Mouse (Mus musculus): ENCODE results near the gene Ctdnep1. TPM values are rescaled to one million over a fixed set of nuclear protein-coding genes. Genes with fewer than 3 reads are reported as not detected.

Ctdnep1 gene
- polyA plus RNA-seq, 1 experiment = not detected

DNA sequence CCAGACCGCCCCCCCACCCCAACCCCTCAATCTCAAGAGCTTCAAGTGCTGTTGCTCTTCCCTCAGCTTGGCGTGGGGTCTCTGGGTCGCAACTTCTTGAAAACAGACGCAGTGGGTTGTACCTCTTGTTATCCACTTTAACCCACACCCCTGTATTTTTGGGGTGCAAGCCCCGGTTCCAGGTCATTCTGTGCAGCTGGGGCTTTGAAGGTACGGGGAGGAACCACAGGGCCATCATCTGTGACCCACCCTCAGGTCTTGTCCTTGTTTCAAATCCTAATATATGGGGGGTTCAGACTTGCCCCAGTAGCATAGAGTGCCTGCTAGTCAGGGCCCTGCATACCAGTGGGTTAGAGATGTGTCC, 43.2 kb downstream of the Ctdnep1 start:
- TF ChIP-seq POLR2A (IDR thresholded peaks at IDR 0.05; ENCODE audit: insufficient read depth, low read depth, low read length) (no peak), CTCF (IDR thresholded peaks at IDR 0.05; ENCODE audit: insufficient read depth, low read depth, low read length) (no peak)
- peaks cover 48% of the 10 kb centered on the region for H3K4me1 ChIP-seq (ENCODE audit: control insufficient read depth, insufficient read depth, low read length)

DNA sequence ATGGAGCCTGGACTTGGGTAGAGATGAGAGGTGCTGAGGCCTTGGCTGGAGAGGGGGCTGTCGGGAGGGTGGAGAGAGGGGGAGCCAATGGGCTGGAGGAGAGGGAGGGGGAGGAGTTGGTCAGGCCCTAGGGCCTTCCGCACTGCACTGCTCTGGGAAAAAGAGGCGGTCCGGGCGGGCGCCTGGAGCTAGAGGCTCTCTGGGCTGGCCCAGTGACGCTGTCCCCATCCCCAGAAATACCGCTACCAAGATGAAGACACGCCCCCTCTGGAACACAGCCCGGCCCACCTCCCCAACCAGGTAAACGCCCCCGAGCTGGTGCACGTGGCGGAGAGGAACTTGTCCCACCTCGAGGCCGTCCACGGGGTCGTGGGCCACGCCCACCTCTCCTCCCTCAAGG, 45.7 kb downstream of the Ctdnep1 start:
- peak overlapping the region; percentile 34 for H3K4me3 ChIP-seq (ENCODE audit: insufficient read depth, low read depth, low read length)
- 5% methylated on average over 19 of the region's 19 CpGs for WGBS
- TF ChIP-seq CTCF (IDR thresholded peaks at IDR 0.05; ENCODE audit: insufficient read depth, low read depth, low read length) (no peak), POLR2A (IDR thresholded peaks at IDR 0.05; ENCODE audit: insufficient read depth, low read depth, low read length) (no peak)
- peak overlapping the region; percentile 65 for H3K27ac ChIP-seq (ENCODE audit: insufficient read depth, low read depth, low read length)
- peaks cover 59% of the 10 kb centered on the region for H3K4me1 ChIP-seq (ENCODE audit: control insufficient read depth, insufficient read depth, low read length)

More for the DNA sequence above, 43.2 kb downstream of the Ctdnep1 start:
- peak overlapping the region; percentile 68 for H3K27ac ChIP-seq (ENCODE audit: insufficient read depth, low read depth, low read length)
- H3K4me3 ChIP-seq (ENCODE audit: insufficient read depth, low read depth, low read length) = peak overlapping the region; percentile 37
- 9% methylated on average over 6 of the region's 6 CpGs for WGBS

DNA sequence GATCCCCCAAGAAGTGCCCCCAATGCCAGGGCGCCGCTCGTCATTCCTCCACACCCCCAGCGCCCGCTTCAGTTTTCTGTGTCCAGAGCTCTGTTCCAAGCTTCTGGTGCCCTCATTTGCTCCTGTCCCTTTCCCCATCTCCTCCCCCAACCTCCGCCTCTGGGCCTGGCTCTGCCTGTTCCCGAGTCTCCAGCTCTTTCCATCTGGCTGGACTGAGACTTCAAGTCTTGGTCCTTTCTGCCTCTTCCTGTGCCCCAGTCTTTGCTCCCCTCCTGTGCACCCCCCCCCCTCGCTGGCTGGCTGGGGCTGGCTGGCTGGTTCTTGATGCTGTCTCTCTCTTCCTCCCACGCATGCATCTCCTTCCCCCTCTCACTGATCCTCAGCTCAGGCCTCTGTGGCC, 46.4 kb downstream of the Ctdnep1 start:
- 14% methylated on average over 9 of the region's 9 CpGs for WGBS
- H3K4me3 ChIP-seq (ENCODE audit: insufficient read depth, low read depth, low read length) = peak overlapping the region; percentile 34
- peak overlapping the region; percentile 43 for H3K27ac ChIP-seq (ENCODE audit: insufficient read depth, low read depth, low read length)
- peaks cover 58% of the 10 kb centered on the region for H3K4me1 ChIP-seq (ENCODE audit: control insufficient read depth, insufficient read depth, low read length)
- TF ChIP-seq POLR2A (IDR thresholded peaks at IDR 0.05; ENCODE audit: insufficient read depth, low read depth, low read length) (no peak), CTCF (IDR thresholded peaks at IDR 0.05; ENCODE audit: insufficient read depth, low read depth, low read length) (no peak)

DNA sequence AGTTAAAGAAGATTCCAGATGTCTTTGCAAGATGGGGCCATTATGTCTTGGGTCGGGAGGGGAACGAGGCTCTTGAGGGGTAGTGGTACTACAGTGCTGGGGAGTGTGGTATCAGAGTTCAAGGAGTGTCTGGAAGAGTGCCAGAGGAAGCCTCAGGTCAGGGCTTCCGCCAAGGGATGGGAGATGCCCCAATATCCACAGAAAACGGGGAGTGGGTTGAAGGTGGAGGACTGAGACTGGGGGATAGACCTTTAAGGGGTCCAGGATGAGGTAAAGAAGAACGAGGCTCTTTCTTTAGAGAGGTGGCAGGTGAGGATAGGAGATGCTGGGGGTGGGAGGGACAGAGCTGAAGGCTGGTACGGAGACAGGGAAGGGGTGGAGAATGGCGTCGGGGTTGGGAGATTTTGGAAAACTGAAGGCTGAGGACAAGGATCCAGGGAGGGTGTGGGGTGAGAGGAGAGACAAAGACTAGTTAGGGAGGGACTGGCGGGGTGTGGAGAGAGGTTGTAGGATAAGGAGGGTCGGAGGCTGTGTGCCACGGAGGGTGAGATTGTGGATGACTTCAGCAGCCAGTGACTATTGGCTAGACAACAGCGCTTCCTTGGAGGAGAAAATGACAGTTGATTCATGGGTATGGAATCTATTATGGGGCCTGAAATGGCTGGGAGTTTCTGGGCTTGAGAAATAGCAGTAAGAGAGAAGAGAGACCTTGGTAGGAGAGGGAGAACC, 47.6 kb downstream of the Ctdnep1 start:
- no peak for TF ChIP-seq CTCF (IDR thresholded peaks at IDR 0.05; ENCODE audit: insufficient read depth, low read depth, low read length)
- no peak for TF ChIP-seq POLR2A (IDR thresholded peaks at IDR 0.05; ENCODE audit: insufficient read depth, low read depth, low read length)
- Histone ChIP-seq H3K4me1 (ENCODE audit: control insufficient read depth, insufficient read depth, low read length) (peaks cover 58% of the 10 kb centered on the region), H3K4me3 (ENCODE audit: insufficient read depth, low read depth, low read length) (peak overlapping the region; percentile 44), H3K27ac (ENCODE audit: insufficient read depth, low read depth, low read length) (peak overlapping the region; percentile 87)
- WGBS = 16% methylated on average over 12 of the region's 12 CpGs

DNA sequence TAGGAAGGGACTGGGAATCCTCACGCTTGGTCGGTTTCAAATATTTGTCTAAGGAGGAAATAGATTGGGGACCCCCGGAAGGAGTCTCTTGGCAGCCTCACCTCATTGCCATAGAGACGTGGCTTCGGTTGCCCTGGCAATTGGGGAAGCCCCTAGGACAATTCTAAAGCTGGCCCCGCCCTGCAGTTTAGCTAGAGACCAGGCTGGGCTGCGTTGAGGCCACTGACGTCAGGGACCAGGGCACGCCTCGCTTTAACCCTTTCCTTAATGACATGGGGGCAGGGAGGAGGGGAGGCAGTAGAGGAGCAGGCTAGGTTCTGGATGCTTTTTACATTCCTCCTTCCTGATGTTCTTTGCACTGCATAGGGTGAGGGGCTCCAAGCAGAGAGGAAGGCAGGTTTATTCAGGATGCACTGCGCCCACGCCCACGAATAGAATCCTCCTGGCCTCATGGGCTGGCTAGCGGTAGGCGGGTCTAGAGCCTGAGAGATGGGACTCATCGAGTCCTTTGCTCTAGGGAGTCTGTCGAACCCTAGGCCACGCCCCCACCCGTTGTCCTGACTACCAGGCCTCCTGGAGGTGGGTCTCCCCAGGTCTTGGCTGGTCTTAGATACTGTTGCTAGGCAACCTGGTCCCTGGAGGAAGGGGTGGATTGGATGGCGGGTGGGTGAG, 48.3 kb downstream of the Ctdnep1 start:
- Histone ChIP-seq H3K27ac (ENCODE audit: insufficient read depth, low read depth, low read length) (peak overlapping the region; percentile 87), H3K4me1 (ENCODE audit: control insufficient read depth, insufficient read depth, low read length) (peaks cover 54% of the 10 kb centered on the region), H3K4me3 (ENCODE audit: insufficient read depth, low read depth, low read length) (peak overlapping the region; percentile 44)
- 1% methylated on average over 20 of the region's 20 CpGs for WGBS
- TF ChIP-seq CTCF (IDR thresholded peaks at IDR 0.05; ENCODE audit: insufficient read depth, low read depth, low read length) (no peak), POLR2A (IDR thresholded peaks at IDR 0.05; ENCODE audit: insufficient read depth, low read depth, low read length) (no peak)

DNA sequence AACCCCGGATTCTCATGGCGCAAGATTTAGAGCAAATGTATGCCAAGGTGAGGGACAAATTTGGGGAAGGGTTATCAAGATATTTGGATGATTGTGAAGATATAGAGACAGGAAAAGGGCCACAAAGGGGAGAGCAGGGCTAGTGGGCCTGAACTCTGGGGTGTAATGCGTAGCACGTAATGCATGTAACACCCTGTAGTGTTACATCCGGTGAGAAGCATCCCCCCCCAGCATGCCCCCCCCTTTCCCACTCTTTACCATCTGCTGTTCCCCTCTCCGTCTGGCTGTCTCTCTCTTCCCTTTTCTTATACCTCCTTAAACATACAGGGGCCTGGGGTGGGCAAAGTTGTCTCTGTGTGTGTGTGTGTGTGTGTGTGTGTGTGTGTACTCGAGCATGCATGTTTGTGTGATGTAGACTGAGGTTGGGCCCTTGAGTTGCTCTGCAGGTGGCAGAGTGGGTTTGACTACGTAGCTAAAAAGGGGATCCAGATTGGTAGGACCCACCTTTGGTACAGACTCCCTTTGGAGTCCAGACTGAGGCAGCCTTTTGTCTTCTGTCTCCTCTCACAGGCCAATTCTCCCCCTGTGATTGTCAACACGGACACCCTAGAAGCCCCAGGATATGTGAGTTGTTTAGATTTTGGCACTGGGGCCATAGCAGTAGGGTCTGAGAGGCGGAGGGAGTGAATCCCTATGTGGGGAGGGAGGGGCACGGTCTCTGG, 49.0 kb downstream of the Ctdnep1 start:
- TF ChIP-seq POLR2A (IDR thresholded peaks at IDR 0.05; ENCODE audit: insufficient read depth, low read depth, low read length) = no peak
- TF ChIP-seq CTCF (IDR thresholded peaks at IDR 0.05; ENCODE audit: insufficient read depth, low read depth, low read length) = no peak
- 23% methylated on average over 11 of the region's 11 CpGs for WGBS
- H3K4me3 ChIP-seq (ENCODE audit: insufficient read depth, low read depth, low read length) = peak overlapping the region; percentile 44
- peak overlapping the region; percentile 53; the same call in 1 of the 2 replicates for H3K27ac ChIP-seq (ENCODE audit: insufficient read depth, low read depth, low read length)
- H3K4me1 ChIP-seq (ENCODE audit: control insufficient read depth, insufficient read depth, low read length) = peaks cover 49% of the 10 kb centered on the region

DNA sequence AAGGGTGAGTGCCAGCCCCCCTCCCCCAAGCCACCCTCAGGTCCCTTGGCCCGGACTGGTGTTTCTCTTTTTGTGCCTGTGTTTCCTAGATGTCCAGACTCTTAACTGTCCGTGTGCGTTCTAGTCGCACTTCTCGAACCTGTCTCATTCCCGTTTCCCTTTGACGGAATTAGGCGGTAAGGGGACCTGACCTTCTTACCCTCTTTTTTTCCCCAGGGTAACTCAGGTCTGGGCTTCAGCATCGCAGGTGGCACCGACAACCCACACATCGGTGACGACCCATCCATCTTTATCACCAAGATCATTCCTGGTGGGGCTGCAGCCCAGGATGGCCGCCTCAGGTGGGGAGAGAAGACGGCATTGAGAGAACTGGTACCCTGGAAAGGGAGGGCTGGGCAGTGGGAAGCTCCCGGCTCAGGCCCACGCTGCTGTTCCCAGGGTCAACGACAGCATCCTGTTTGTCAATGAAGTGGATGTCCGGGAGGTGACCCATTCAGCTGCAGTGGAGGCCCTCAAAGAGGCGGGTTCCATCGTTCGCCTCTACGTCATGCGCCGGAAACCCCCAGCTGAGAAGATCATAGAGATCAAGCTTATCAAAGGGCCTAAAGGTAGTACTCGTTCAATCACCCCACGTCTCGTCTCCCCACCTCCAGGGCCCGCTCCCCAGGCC, 49.8 kb downstream of the Ctdnep1 start:
- Histone ChIP-seq H3K27ac (ENCODE audit: insufficient read depth, low read depth, low read length) (no peak overlapping the region), H3K4me1 (ENCODE audit: control insufficient read depth, insufficient read depth, low read length) (peaks cover 46% of the 10 kb centered on the region), H3K4me3 (ENCODE audit: insufficient read depth, low read depth, low read length) (no peak overlapping the region)
- no peak for TF ChIP-seq POLR2A (IDR thresholded peaks at IDR 0.05; ENCODE audit: insufficient read depth, low read depth, low read length)
- TF ChIP-seq CTCF (IDR thresholded peaks at IDR 0.05; ENCODE audit: insufficient read depth, low read depth, low read length) = no peak
- 90% methylated on average over 28 of the region's 28 CpGs for WGBS

DNA sequence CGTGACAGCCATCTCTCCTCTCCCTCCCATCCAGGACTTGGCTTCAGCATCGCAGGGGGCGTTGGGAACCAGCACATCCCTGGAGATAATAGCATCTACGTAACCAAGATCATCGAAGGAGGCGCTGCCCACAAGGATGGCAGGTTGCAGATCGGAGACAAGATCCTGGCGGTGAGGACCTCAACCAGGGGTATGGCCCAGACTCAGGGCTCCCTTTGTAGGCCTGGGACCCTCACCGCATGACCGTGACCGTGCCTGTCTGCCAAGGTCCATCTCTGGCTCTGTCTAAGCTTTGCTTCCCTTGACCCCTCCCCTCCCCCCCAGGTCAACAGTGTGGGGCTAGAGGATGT, 50.3 kb downstream of the Ctdnep1 start:
- TF ChIP-seq CTCF (IDR thresholded peaks at IDR 0.05; ENCODE audit: insufficient read depth, low read depth, low read length) (no peak), POLR2A (IDR thresholded peaks at IDR 0.05; ENCODE audit: insufficient read depth, low read depth, low read length) (no peak)
- Histone ChIP-seq H3K4me1 (ENCODE audit: control insufficient read depth, insufficient read depth, low read length) (peaks cover 41% of the 10 kb centered on the region), H3K4me3 (ENCODE audit: insufficient read depth, low read depth, low read length) (no peak overlapping the region), H3K27ac (ENCODE audit: insufficient read depth, low read depth, low read length) (no peak overlapping the region)
- 95% methylated on average over 11 of the region's 11 CpGs for WGBS
